Mouse (Mus musculus) gastrocnemius, postnatal 4 days (tissue): ENCODE measurements around the gene Hist1h2bn. TPM values are rescaled to one million over a fixed set of nuclear protein-coding genes. Genes with fewer than 3 reads are reported as not detected.
"Not testable (repeated sequence)": the region's sequence is repeated elsewhere in the genome, so short reads cannot be mapped to it uniquely, and the experiment has no call there.

Source experiments
- DNase-seq, 2 experiments: peaks; one replicate each; pipeline ENCODE4 v3.0.0; 2021 to 2022; ENCODE audit warnings: low spot score in 2 of 2, mixed read lengths in 2 of 2
- microRNA-seq: library from miRNA; unstranded; fragments of <30 nt; microRNA quantifications from one replicate; pipeline ENCODE4 v1.2.0, GENCODE M21; 2021
- total RNA-seq, 2 experiments: library from RNA; stranded (reverse); gene quantifications; 2 replicates each; pipeline ENCODE4 v1.2.3; 2021

Gene Hist1h2bn
- total RNA-seq, 2 experiments from 2014 or later, result 211 to 286 TPM

DNA sequence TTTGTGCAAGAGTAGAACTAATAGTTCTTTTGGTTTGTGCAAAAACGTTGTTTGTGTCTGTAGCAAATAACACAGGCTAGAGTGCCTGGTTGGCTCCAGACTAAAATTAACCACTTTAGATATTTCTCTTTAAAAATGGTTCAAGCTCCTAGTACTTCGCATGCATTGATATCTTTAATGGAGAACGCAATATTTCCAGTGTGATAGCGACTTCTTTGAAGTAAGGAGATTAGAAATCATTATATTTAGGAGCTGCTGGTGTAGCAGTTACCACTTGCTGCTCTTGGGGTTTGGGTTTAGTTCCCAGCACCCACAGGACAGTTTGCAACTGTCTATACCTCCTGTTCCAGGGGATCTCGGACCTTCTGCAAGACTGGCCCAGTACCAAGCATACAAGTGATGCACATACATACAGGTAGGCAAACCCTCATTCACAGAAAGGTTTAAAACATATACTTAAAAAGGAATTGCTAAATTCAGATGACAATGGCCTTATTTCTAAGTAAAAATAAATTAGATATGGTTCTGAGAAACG lies 27.2 kb downstream of the Hist1h2bn start:
- DNase-seq, result no peak

DNA sequence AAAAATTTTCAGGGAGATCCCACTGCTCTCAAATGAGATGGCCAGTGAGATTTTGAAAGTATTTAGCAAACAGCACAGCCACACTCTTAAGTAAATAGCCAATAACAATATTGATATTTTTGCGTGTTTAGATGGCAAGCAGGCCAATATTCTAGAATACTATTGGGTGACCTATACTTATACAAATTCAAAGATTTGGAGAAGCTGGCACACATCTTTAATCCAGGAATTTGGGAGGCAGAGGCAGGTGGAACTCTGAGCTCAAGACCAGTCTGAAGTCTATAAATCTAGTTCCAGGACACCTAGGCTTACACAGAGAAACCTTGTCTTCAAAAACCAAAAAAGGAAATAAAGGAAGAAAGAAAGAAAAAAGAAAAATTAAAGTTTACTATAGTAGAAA lies 27.7 kb downstream of the Hist1h2bn start:
- DNase-seq, result no peak

DNA sequence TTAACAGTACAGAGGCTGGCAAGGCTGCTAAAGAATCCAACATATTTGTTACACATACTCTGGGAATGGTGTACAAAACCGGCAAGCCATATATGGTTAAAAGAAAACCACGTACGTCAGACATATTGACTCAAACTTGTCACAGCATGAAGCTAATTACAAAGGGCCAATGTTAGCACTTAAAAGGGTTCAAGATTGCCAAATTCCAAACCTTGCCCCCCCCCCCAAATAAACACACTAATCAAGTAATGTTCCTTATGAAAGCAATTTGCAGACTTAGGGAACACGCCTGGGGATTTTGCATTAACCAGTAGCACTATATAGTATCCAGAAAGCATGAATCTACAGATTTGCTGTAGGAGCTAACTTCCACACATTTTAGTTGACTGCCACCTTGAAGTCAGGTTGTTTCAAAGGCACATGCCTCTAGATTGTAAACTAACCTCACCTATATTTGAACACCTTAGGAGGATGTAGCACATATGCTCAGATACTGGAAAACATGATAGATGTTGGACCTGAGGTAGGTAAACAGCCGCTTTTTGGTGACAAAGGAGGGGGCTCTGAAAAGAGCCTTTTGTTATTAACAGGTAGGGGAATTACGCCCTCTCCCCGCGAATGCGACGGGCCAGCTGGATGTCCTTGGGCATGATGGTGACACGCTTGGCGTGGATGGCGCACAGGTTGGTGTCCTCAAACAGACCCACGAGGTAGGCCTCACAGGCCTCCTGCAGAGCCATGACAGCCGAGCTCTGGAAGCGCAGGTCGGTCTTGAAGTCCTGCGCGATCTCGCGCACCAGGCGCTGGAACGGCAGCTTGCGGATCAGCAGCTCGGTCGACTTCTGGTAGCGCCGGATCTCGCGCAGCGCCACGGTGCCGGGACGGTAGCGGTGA lies 28.7 kb downstream of the Hist1h2bn start:
- not testable (repeated sequence) for DNase-seq

DNA sequence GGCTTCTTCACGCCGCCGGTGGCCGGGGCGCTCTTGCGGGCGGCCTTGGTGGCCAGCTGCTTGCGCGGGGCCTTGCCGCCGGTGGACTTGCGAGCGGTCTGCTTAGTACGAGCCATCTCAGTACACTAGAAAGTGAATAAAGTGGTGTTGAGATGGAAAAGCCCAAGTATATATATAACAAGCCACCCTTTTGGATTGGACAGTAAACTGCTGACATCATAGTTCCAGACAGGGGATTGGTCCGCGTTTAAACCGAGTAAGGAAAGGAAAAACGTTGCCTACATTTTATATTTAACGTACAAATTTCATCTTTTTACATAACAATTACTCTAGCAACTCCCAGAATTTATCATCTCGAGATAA lies 29.3 kb downstream of the Hist1h2bn start, which contains the start of gene Hist1h3i:
Hist1h3i (minus strand) TSS at position 116 of the 363 bp plus-strand sequence.
- DNase-seq, result peak in 1 of 2 experiments; percentile 39

DNA sequence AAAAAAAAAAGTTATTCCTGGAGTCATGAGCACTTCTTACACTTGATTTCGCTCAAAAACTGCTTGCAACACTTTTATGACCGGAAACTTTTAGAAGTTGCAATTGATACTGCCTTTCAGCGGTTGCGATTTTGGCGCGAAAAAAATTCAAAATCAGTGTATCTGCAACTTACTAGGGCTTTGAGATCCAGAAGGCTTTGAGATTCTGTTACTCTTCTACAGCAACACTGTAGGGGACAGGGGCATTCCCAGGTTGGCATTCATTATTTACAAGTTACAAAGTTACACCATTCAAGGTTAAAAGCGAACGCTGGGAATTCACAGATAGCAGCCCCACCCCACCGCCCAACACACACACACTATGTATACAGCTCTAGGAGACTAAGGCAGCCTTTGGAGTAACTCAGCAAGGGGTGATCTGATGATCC lies 29.8 kb downstream of the Hist1h2bn start:
- no peak for DNase-seq

DNA sequence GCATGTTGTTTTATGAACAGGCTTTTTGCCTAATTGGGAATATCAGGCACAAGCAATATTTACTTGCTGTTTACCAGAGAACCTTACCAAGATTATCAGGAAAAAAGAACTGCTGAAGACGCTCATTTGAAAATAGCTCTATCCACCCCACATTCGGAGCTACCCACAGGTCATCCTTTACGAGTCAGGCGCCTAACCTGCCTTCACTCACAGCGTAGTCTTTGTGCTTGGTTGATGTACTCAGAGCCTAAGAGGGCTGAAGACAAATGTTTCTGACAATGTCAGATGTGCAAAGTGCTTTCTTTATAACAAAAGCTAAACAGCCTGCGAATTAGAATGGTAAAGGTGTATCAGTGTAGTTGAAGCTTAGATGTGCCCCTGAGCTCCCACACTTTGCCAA lies 30.4 kb downstream of the Hist1h2bn start:
- no peak for DNase-seq

DNA sequence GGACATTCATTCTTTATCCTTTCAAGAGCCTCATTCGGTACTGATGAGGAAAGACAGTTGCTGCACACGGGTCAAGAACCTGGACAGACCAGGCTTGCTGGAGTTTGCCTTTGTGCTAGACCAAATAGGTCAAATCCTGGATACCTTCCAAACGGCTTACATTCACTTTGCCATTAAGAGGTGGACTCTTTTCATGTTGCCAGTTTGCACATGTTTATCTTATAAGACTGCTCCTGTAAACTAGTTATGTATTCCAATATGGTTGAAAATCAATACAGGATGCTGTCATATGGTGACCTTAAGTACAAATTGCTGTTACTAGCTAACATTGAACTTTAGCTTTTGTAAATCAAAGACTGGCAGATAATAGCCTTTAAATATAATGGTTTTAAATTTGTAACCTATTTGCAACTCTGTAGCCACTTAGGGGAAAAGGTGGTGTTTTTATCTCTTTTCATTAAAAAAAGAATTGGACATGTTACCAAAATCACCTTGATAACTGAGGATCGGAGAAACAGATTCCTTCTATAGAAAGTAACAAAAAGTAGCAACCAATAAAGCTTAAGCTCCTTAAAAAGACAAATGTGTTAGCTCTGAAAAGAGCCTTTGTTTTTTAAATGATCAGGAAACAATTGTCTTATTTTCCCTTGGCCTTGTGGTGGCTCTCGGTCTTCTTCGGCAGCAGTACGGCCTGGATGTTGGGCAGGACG lies 32.4 kb downstream of the Hist1h2bn start:
- no peak for DNase-seq

DNA sequence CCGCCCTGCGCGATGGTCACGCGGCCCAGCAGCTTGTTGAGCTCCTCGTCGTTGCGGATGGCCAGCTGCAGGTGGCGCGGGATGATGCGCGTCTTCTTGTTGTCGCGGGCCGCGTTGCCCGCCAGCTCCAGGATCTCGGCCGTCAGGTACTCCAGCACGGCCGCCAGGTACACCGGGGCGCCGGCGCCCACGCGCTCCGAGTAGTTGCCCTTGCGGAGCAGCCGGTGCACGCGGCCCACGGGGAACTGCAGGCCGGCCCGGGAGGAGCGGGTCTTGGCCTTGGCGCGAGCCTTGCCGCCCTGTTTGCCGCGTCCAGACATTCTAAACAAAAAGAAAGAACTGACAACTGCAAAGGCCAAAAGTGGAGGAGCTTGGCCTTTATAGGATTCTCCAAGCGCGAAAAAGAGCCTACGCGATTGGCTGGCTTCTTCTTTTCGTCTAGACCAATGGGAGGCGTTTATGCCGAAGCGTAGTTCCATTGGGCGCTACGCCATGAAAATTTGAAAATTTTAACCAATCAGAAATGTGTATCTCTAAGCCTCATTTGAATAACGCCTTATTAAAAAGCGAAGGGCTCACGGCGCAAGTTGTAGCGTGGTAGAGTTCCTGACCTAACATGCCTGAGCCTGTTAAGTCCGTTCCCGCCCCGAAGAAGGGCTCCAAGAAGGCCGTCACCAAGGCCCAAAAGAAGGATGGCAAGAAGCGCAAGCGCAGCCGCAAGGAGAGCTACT lies 33.1 kb downstream of the Hist1h2bn start, which contains the start of the genes Hist1h2an and Hist1h2bp:
Hist1h2an (minus strand) TSS at position 320 of the 731 bp plus-strand sequence.
Hist1h2bp (plus strand) TSS at position 563 of the 731 bp plus-strand sequence.
- peak; percentile 65 to 83 for DNase-seq

DNA sequence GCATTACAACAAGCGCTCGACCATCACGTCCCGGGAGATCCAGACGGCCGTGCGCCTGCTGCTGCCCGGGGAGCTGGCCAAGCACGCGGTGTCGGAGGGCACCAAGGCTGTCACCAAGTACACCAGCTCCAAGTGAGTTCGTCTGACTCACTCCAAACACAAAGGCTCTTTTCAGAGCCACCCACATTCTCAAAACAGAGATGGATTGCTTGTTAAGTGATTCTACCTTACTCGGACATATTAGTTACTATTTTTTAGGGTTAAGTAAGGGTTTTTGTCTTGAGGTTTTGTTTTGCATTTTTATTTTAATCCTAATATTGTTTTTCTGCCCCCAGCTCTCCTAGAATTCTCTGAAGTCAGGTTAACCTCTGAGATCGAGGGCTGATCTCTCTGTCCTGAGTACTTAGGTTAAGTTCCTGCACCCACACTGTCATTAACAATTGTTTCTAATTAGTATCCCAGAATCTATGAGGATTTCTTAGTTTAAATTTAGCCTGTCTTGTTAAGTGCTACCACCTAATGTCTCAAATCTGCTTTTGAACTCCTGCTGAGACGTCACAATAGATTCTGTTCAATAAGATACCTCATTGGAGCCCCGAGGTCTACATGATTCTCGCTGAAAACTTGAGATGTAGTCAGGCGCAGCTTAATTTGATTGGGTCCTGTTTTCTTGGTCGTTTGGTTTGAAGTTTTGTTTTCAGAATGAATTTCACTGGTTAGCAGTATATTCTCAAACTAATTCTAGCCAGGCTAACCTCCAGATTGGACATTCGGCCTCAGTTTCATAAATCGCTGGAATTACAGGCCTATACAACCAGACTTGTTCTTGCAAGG lies 34.1 kb downstream of the Hist1h2bn start:
- no peak for DNase-seq

DNA sequence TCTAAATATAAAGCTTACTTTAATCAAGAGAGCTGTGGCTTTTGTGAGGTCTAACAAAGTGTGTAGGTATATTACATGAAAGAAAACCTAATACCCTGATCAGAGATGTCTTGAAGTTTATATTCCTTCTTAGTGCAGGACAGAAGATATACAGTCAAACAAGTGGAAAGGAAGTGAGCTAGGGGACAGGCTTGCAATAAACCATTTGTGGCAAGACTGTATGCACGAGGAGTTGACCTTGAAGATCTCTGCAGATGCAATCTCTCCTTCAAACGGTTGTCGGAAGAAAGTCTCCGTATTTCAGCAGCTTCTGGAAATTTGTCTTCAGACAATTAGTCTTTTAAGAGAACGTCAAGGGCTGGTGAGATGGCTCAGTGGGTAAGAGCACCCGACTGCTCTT lies 36.0 kb downstream of the Hist1h2bn start:
- no peak for DNase-seq

DNA sequence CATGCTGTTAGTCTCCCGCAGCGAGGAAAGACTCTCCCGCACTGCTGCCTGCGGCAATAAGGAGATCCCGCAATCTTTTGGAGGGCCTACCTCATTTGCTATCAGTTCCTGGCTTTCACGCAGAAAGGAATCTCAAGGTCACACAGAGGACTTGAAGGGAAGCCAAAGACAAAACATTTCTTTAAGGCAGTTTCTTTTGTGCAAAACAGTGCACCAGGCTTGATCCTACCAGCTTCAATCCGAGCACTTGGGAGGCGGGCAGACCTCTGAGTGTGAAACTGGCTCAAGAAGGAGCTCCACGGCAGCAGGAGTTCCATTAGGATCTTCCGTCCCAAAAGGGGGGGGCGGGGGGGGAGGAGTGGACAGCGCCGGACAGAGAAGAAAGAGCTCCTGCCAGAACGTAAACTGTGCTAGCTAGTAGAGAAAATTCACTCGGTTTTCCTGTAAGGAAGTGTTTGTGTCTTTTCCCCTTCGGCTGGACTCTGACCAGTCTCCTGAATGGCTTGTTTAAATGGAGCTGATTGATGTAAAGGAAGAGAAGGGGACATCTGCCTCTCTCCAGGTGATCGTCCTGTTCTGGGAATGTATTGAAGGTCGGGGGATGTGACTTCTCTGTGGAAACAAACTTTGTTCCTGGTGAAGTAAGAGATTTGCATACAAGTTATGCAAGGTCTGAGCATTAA lies 36.8 kb downstream of the Hist1h2bn start:
- no peak for DNase-seq

DNA sequence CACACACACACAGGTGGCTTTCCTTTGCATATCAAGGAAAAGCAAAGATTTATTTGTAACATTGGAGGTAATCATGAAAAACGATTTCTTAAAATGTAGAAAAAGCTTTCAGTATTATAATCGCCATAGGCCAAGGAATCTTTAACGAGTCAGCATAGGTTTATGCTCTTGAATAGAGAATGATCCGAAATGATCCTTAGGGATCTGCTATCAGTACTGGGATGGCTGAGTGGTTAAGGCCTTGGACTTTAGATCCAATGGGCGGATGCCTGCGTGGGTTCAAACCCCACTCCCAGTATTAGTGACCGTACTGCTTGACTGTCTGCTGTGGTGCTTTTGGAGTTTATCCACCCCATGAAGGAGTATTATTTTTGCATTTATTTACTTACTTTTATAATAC lies 41.7 kb downstream of the Hist1h2bn start:
- no peak for DNase-seq

DNA sequence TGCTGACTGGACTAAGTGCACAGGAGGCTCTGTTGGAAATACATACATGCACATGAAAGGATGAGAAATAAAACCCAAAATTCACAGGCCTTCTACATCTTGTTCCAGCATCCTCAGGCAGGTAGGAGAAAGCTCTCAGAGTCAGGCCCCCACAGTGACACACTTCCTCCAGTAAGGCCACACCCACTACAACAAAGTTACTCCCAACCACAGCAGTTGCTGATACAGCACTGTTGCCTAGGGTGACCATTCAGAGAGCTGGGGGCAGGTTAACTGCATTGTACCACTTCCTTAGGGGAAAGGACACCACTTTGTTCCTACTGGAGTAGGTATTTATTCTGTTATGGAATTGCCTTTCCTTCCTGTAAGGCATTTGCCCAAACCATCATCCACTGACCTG lies 43.2 kb downstream of the Hist1h2bn start:
- DNase-seq, result not testable (repeated sequence)

DNA sequence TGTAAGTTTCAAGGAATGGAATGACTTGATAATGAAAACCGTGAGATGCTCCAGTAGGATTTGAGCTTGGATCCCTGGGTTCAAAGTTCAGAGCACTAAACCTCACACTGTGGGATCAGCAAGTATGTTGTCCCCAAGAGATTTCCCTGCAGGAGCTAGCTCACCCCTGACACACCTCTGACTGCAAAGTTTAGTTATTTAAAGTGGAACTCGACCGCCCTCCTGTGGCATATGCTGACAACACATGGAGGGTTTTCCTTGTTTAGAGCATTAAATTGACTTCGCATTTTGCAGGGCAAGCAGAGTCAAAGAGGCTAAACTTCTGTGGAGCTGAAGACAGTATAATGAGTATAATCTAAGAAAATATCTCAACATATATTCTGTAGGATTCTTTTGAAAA lies 49.1 kb downstream of the Hist1h2bn start:
- not testable (repeated sequence) for DNase-seq

Small RNA genes within 50 kb of the gene (microRNA-seq; reads per million reads assigned to microRNA genes)
- not detected for gene Gm44346
- not detected for gene Gm44357
- gene Gm44367, result not detected
- not detected for gene Gm44454

Other genes starting within 250 kb of the Hist1h2bn start
- gene Zkscan8, start 223.0 kb upstream of the Hist1h2bn start, total RNA-seq, result 10 to 100 TPM; 15.0 to 15.6 TPM
- gene Olfr1366, start 211.3 kb upstream of the Hist1h2bn start, total RNA-seq, result not detected
- not detected for gene Olfr1535, start 194.2 kb upstream of the Hist1h2bn start, total RNA-seq
- gene Olfr1364, start 172.4 kb upstream of the Hist1h2bn start, total RNA-seq, result not detected
- gene Olfr1362, start 140.1 kb upstream of the Hist1h2bn start, total RNA-seq, result not detected
- not detected for gene Olfr11, start 111.6 kb upstream of the Hist1h2bn start, total RNA-seq
- not detected for gene Olfr1361, start 90.7 kb upstream of the Hist1h2bn start, total RNA-seq
- gene Olfr1360, start 76.7 kb upstream of the Hist1h2bn start, total RNA-seq, result not detected
- not detected for gene Olfr1359, start 56.0 kb upstream of the Hist1h2bn start, total RNA-seq
- 100 to 1,000 TPM; 362 to 482 TPM for gene Hist1h2bl, start 38.0 kb upstream of the Hist1h2bn start, total RNA-seq
- 100 to 1,000 TPM; 297 to 368 TPM for gene Hist1h2ai, start 37.7 kb upstream of the Hist1h2bn start, total RNA-seq
- gene Hist1h3h, start 36.5 kb upstream of the Hist1h2bn start, total RNA-seq, result 100 to 1,000 TPM; 508 to 651 TPM
- 100 to 1,000 TPM; 101 to 150 TPM for gene Hist1h2bm, start 32.1 kb upstream of the Hist1h2bn start, total RNA-seq
- gene Hist1h4j, start 19.1 kb upstream of the Hist1h2bn start, total RNA-seq, result 10 to 100 TPM; 70.8 to 87.9 TPM
- 1,000 to 10,000 TPM in 1 of 2 experiments, 100 to 1,000 TPM in 1; 854 to 1,164 TPM for gene Hist1h4k, start 3.6 kb upstream of the Hist1h2bn start, total RNA-seq
- gene Hist1h2ak, start 296 bp upstream of the Hist1h2bn start, total RNA-seq, result 100 to 1,000 TPM; 131 to 185 TPM
- 100 to 1,000 TPM; 246 to 294 TPM for gene Hist1h1b, start 26.5 kb downstream of the Hist1h2bn start, total RNA-seq
- gene Hist1h3i, start 29.2 kb downstream of the Hist1h2bn start, total RNA-seq, result 100 to 1,000 TPM; 398 to 496 TPM
- 100 to 1,000 TPM in 1 of 2 experiments, 10 to 100 TPM in 1; 82.7 to 102 TPM for gene Hist1h2an, start 33.1 kb downstream of the Hist1h2bn start, total RNA-seq
- gene Hist1h2bp, start 33.3 kb downstream of the Hist1h2bn start, total RNA-seq, result 100 to 1,000 TPM; 143 to 201 TPM
- 100 to 1,000 TPM; 278 to 369 TPM for gene Hist1h2bq, start 56.1 kb downstream of the Hist1h2bn start, total RNA-seq
- 100 to 1,000 TPM; 431 to 590 TPM for gene Hist1h2ao, start 56.3 kb downstream of the Hist1h2bn start, total RNA-seq
- 100 to 1,000 TPM; 582 to 750 TPM for gene Hist1h4m, start 57.6 kb downstream of the Hist1h2bn start, total RNA-seq
- 100 to 1,000 TPM in 1 of 2 experiments, 10 to 100 TPM in 1; 93.9 to 147 TPM for gene Hist1h4n, start 78.1 kb downstream of the Hist1h2bn start, total RNA-seq
- gene Hist1h2ap, start 79.4 kb downstream of the Hist1h2bn start, total RNA-seq, result 100 to 1,000 TPM; 215 to 300 TPM
- 100 to 1,000 TPM; 275 to 365 TPM for gene Hist1h2br, start 79.6 kb downstream of the Hist1h2bn start, total RNA-seq
- gene Zfp184, start 191.0 kb downstream of the Hist1h2bn start, total RNA-seq, result 1 to 10 TPM; 1.4 to 2.6 TPM
- gene Pom121l2, start 227.1 kb downstream of the Hist1h2bn start, total RNA-seq, result not detected